ENCODE assay signal across 11 mouse cellular contexts in genomic region chr11:84780143-84780870, GRCm38 (mm10). TPM values are rescaled to one million over a fixed set of nuclear protein-coding genes. Genes with fewer than 3 reads are reported as not detected.
DNase-seq lines count a peak whose midpoint lies in the region; ATAC-seq lines count a peak whose summit lies in the region.
"Had no signal": no experiment of that assay in that cellular context is flagged by ENCODE, and none has a peak within 500 bp of the region (broad histone marks: within the 10 kb centered on the region; RNA-seq: fewer than 3 reads in every experiment).

No protein-coding gene starts in this region.

- WGBS in kidney, embryonic 16.5 days = 4% methylated on average over 19 of the region's 19 CpGs
- 6% methylated on average over 19 of the region's 19 CpGs for WGBS in embryonic facial prominence, embryonic 15.5 days
- 3% methylated on average over 19 of the region's 19 CpGs for WGBS in hindbrain, embryonic 13.5 days
- WGBS in midbrain, embryonic 15.5 days = 3% methylated on average over 19 of the region's 19 CpGs

- no peak overlapping the region for H3K27ac ChIP-seq in kidney, embryonic 16.5 days (ENCODE audit: low read length)
- no peak overlapping the region for H3K27ac ChIP-seq in embryonic facial prominence, embryonic 15.5 days (replicated peaks)
- no peak overlapping the region for H3K27ac ChIP-seq in hindbrain, embryonic 13.5 days
- no peak overlapping the region for H3K27ac ChIP-seq in midbrain, embryonic 15.5 days

- H3K4me1 ChIP-seq in kidney, embryonic 16.5 days (ENCODE audit: insufficient read depth, low read length) = peaks cover 25% of the 10 kb centered on the region
- peaks cover 19% of the 10 kb centered on the region for H3K4me1 ChIP-seq in embryonic facial prominence, embryonic 15.5 days
- H3K4me1 ChIP-seq in hindbrain, embryonic 13.5 days (replicated peaks) = peaks cover 46% of the 10 kb centered on the region
- peaks cover 28% of the 10 kb centered on the region for H3K4me1 ChIP-seq in midbrain, embryonic 15.5 days

- DNase-seq in kidney, adult 11 months = no peak
- DNase-seq in spleen, adult 18-20 months = no peak
- DNase-seq in spleen, postnatal 14 days (ENCODE audit: low spot score in 2 of 2) = no peak
- no peak for DNase-seq in cerebellum, adult 9-11 months
- DNase-seq: adrenal gland, adult 8-10 months; cerebellum, adult 9-10 months; thymus, postnatal 4 days had no signal

- H3K36me3 ChIP-seq in kidney, embryonic 16.5 days (ENCODE audit: insufficient read depth, low read length) = no peaks in the 10 kb centered on the region
- no peaks in the 10 kb centered on the region for H3K36me3 ChIP-seq in embryonic facial prominence, embryonic 15.5 days
- H3K36me3 ChIP-seq in hindbrain, embryonic 13.5 days = no peaks in the 10 kb centered on the region
- no peaks in the 10 kb centered on the region for H3K36me3 ChIP-seq in midbrain, embryonic 15.5 days (replicated peaks)

- peaks cover 15% of the 10 kb centered on the region; the same call in 1 of the 2 replicates for H3K27me3 ChIP-seq in kidney, embryonic 16.5 days (ENCODE audit: insufficient read depth, low read length)
- peaks cover 40% of the 10 kb centered on the region for H3K27me3 ChIP-seq in embryonic facial prominence, embryonic 15.5 days
- peaks cover 36% of the 10 kb centered on the region for H3K27me3 ChIP-seq in hindbrain, embryonic 13.5 days
- H3K27me3 ChIP-seq in midbrain, embryonic 15.5 days (replicated peaks) = peaks cover 3% of the 10 kb centered on the region; the same call in 1 of the 2 replicates

- H3K9me3 ChIP-seq in kidney, embryonic 16.5 days (ENCODE audit: low read length) = no peaks in the 10 kb centered on the region
- H3K9me3 ChIP-seq in embryonic facial prominence, embryonic 15.5 days (replicated peaks) = no peaks in the 10 kb centered on the region
- H3K9me3 ChIP-seq in hindbrain, embryonic 13.5 days = no peaks in the 10 kb centered on the region
- H3K9me3 ChIP-seq in midbrain, embryonic 15.5 days = no peaks in the 10 kb centered on the region

- no peak overlapping the region for H3K9ac ChIP-seq in kidney, embryonic 16.5 days (replicated peaks; ENCODE audit: low read length)
- H3K9ac ChIP-seq in embryonic facial prominence, embryonic 15.5 days = no peak overlapping the region
- H3K9ac ChIP-seq in hindbrain, embryonic 13.5 days = no peak overlapping the region
- no peak overlapping the region for H3K9ac ChIP-seq in midbrain, embryonic 15.5 days

- no peak for ATAC-seq in kidney, embryonic 16.5 days (ENCODE audit: low FRiP score, low TSS enrichment)
- ATAC-seq in embryonic facial prominence, embryonic 15.5 days (ENCODE audit: insufficient number of reproducible peaks, low FRiP score, low TSS enrichment, low read depth) = no peak
- ATAC-seq in hindbrain, embryonic 13.5 days (ENCODE audit: low FRiP score) = peak; percentile 60
- no peak for ATAC-seq in midbrain, embryonic 15.5 days (replicated peaks)

- no peak overlapping the region for H3K4me3 ChIP-seq in kidney, embryonic 16.5 days (ENCODE audit: low read length)
- no peak overlapping the region for H3K4me3 ChIP-seq in embryonic facial prominence, embryonic 15.5 days (replicated peaks)
- no peak overlapping the region; the same call in 1 of the 2 replicates for H3K4me3 ChIP-seq in hindbrain, embryonic 13.5 days
- no peak overlapping the region for H3K4me3 ChIP-seq in midbrain, embryonic 15.5 days

- 0 out of 2 replicates have a peak overlapping the region, but pooled peaks have one; percentile 3 for H3K4me2 ChIP-seq in kidney, embryonic 16.5 days (replicated peaks; ENCODE audit: low read depth, low read length)
- H3K4me2 ChIP-seq in embryonic facial prominence, embryonic 15.5 days (replicated peaks) = 0 out of 2 replicates have a peak overlapping the region, but pooled peaks have one; percentile 4
- peak overlapping the region; percentile 41 for H3K4me2 ChIP-seq in hindbrain, embryonic 13.5 days
- peak overlapping the region; percentile 26 for H3K4me2 ChIP-seq in midbrain, embryonic 15.5 days

RNA-seq across cellular contexts. Expression of gene Mrm1, which starts 39.0 kb away (rescaled TPM):
- 12.3 and 15.5 TPM in 2 replicates for polyA plus RNA-seq in kidney, embryonic 16.5 days (2015; fragmentation: Nextera tagmentation; extraction: Ambion mirVana)
- polyA plus RNA-seq in embryonic facial prominence, embryonic 15.5 days (2015; fragmentation: Nextera tagmentation; extraction: Ambion mirVana) = 13.1 and 13.2 TPM in 2 replicates
- polyA plus RNA-seq in hindbrain, embryonic 13.5 days (2015; fragmentation: Nextera tagmentation; extraction: Ambion mirVana) = 9.1 and 11.7 TPM in 2 replicates
- polyA plus RNA-seq in midbrain, embryonic 15.5 days (2015; fragmentation: Nextera tagmentation; extraction: Ambion mirVana) = 13.2 and 16.0 TPM in 2 replicates

RNA-seq across cellular contexts. Expression of gene Dhrs11, which starts 48.5 kb away (rescaled TPM):
- 13.1 and 14.9 TPM in 2 replicates for polyA plus RNA-seq in kidney, embryonic 16.5 days (2015; fragmentation: Nextera tagmentation; extraction: Ambion mirVana)
- 13.7 and 14.2 TPM in 2 replicates for polyA plus RNA-seq in embryonic facial prominence, embryonic 15.5 days (2015; fragmentation: Nextera tagmentation; extraction: Ambion mirVana)
- 6.3 and 7.2 TPM in 2 replicates for polyA plus RNA-seq in hindbrain, embryonic 13.5 days (2015; fragmentation: Nextera tagmentation; extraction: Ambion mirVana)
- polyA plus RNA-seq in midbrain, embryonic 15.5 days (2015; fragmentation: Nextera tagmentation; extraction: Ambion mirVana) = 6.6 and 8.7 TPM in 2 replicates
